Comparison of ENCODE assay signal across 34 mouse cellular contexts in the genomic region with DNA sequence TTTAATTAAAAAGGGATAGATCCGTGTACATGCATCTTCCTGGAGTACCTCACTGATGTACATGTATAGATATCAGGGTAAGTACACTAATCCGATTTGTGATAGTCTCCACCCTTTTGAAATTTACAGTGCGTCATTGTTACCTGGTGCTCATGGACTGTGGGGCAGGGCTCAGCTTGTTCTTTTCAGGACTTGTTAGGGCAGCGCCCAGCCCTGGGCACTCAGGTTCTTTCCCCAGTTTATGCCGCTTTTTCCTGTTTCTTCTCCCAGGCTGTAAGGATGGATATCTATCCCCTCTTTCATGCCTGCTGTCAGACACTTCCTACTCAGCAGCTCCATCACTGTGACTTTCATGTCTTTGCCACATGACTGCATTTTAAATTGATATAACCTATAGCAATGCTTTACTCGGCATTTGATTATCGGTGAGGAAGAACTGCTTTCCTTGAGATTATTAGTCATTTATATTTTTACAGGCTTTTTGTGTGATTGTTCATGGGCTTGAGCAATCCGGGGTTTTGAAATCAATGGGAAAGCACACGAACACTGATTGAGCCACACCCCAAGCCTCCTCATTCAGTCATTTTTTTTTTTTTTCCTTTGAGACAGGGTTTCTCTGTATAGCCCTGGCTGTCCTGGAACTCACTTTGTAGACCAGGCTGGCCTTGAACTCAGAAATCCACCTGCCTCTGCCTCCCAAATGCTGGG. TPM values are rescaled to one million over a fixed set of nuclear protein-coding genes. Genes with fewer than 3 reads are reported as not detected.
DNase-seq lines count a peak whose midpoint lies in the region; ATAC-seq and TF ChIP-seq lines count a peak whose summit lies in the region.
"Had no signal": no experiment of that assay in that cellular context is flagged by ENCODE, and none has a peak within 500 bp of the region (broad histone marks: within the 10 kb centered on the region; RNA-seq: fewer than 3 reads in every experiment).

No protein-coding gene starts in this region.

- DNase-seq in adrenal gland, adult 2 months, result peak; percentile 56
- no peak for DNase-seq in adrenal gland, adult 18-20 months (ENCODE audit: low spot score in 2 of 2)
- DNase-seq in lung, postnatal 0 days (ENCODE audit: low spot score), result peak; percentile 45
- no peak for DNase-seq in lung, adult 18-20 months
- peak; percentile 30 for DNase-seq in NIH3T3 (ENCODE audit: low read depth)
- DNase-seq in thymus, adult 18-20 months, result no peak
- no peak for DNase-seq in embryo, embryonic 11 days
- DNase-seq: cerebellum, adult 11 months; cerebellum, adult 9-10 months; cerebellum, postnatal 36 days; forebrain, postnatal 0 days; gastrocnemius, postnatal 10 days; heart, adult 18-20 months; heart, postnatal 10 days; kidney, adult 9 months; kidney, postnatal 10 days; layer of hippocampus, postnatal 36 days; liver; midbrain, embryonic 14.5 days; retina, postnatal 1 day; right cerebral cortex, postnatal 14 days; thymus, adult 2 months; thymus, postnatal 36 days had no signal

- no peak overlapping the region for H3K27ac ChIP-seq in lung, postnatal 0 days (ENCODE audit: low read length)
- H3K27ac ChIP-seq: embryonic facial prominence, embryonic 13.5 days; forebrain, embryonic 12.5 days; heart, embryonic 13.5 days; hindbrain, embryonic 14.5 days; neural tube, embryonic 15.5 days had no signal

- H3K4me3 ChIP-seq in lung, postnatal 0 days (ENCODE audit: low read depth, low read length), result no peak overlapping the region
- H3K4me3 ChIP-seq: embryonic facial prominence, embryonic 13.5 days; erythroblast, embryonic 14.5 days; forebrain, embryonic 12.5 days; heart, embryonic 13.5 days; neural tube, embryonic 15.5 days had no signal

- peaks cover 8% of the 10 kb centered on the region; the same call in 1 of the 2 replicates for H3K4me1 ChIP-seq in lung, postnatal 0 days (ENCODE audit: insufficient read depth, low read depth, low read length)

- ATAC-seq in lung, postnatal 0 days, result no peak
- peak; percentile 44 for ATAC-seq in granulocyte monocyte progenitor cell, adult 5-6 weeks (replicated peaks; ENCODE audit: poor library complexity, severe bottlenecking)
- ATAC-seq: forebrain, postnatal 0 days; intestine, postnatal 0 days had no signal

- no peaks in the 10 kb centered on the region for H3K9me3 ChIP-seq in lung, postnatal 0 days (ENCODE audit: low read length)
- H3K9me3 ChIP-seq: embryonic facial prominence, embryonic 13.5 days; forebrain, embryonic 12.5 days; heart, embryonic 13.5 days; neural tube, embryonic 15.5 days had no signal

- H3K36me3 ChIP-seq in lung, postnatal 0 days (ENCODE audit: insufficient read depth, low read length), result no peaks in the 10 kb centered on the region
- H3K36me3 ChIP-seq: neural tube, embryonic 15.5 days had no signal

- WGBS in lung, postnatal 0 days, result 79% methylated on average over 9 of the region's 9 CpGs

- H3K27me3 ChIP-seq in lung, postnatal 0 days (replicated peaks; ENCODE audit: insufficient read depth, low read length), result no peaks in the 10 kb centered on the region
- H3K27me3 ChIP-seq: embryonic facial prominence, embryonic 13.5 days; forebrain, embryonic 12.5 days; heart, embryonic 13.5 days; neural tube, embryonic 15.5 days had no signal

- no peak for TF ChIP-seq CTCF in lung, postnatal 0 days (IDR thresholded peaks at IDR 0.05)

- H3K9ac ChIP-seq in lung, postnatal 0 days (replicated peaks; ENCODE audit: low read depth), result no peak overlapping the region
- H3K9ac ChIP-seq: embryonic facial prominence, embryonic 13.5 days; forebrain, embryonic 12.5 days; forebrain, postnatal 0 days; heart, embryonic 13.5 days; hindbrain, embryonic 14.5 days; neural tube, embryonic 15.5 days had no signal

- no peak for TF ChIP-seq EP300 in lung, postnatal 0 days (IDR thresholded peaks at IDR 0.05)

- no peak overlapping the region for H3K4me2 ChIP-seq in lung, postnatal 0 days (replicated peaks; ENCODE audit: low read depth, low read length)
- H3K4me2 ChIP-seq: embryonic facial prominence, embryonic 13.5 days; forebrain, embryonic 12.5 days; heart, embryonic 13.5 days; hindbrain, embryonic 14.5 days; neural tube, embryonic 15.5 days had no signal

RNA-seq across cellular contexts. Expression of a gene that starts 1.2 kb away (rescaled TPM):
- 1 to 10 TPM; 7.0 to 9.0 TPM for total RNA-seq in adrenal gland, adult 2 months (2021)
- 0.50 and 0.83 TPM in 2 replicates for polyA plus RNA-seq in adrenal gland, adult 2 months (2012; rRNA removed)
- total RNA-seq in adrenal gland, adult 18-20 months (2021), result 1 to 10 TPM; 8.8 to 10.0 TPM
- polyA plus RNA-seq in lung, postnatal 0 days (2015; fragmentation: Nextera tagmentation; extraction: Ambion mirVana), result 23.4 and 24.4 TPM in 2 replicates
- 6.9 and 19.0 TPM in 2 replicates for total RNA-seq in granulocyte monocyte progenitor cell, adult 5-6 weeks (2014; fragmentation: Nextera tagmentation)
- 12.6 and 14.6 TPM in 2 replicates for total RNA-seq in granulocyte monocyte progenitor cell, adult 5-6 weeks (2017)
- polyA plus RNA-seq: erythroblast, embryonic 14.5 days had no signal

RNA-seq across cellular contexts. Expression of a gene that starts 10.4 kb away (rescaled TPM):
- total RNA-seq in adrenal gland, adult 2 months (2021), result under 1 TPM in 1 of 2 experiments, not detected in 1; 0.35 TPM
- polyA plus RNA-seq in adrenal gland, adult 2 months (2012; rRNA removed), result 0.06 TPM in 2 replicates
- under 1 TPM; 0.16 to 0.27 TPM for total RNA-seq in adrenal gland, adult 18-20 months (2021)
- polyA plus RNA-seq in lung, postnatal 0 days (2015; fragmentation: Nextera tagmentation; extraction: Ambion mirVana), result 7.6 and 12.1 TPM in 2 replicates
- total RNA-seq in granulocyte monocyte progenitor cell, adult 5-6 weeks (2014; fragmentation: Nextera tagmentation), result 0.79 TPM in 1 of 2 replicates, not detected in the other
- total RNA-seq in granulocyte monocyte progenitor cell, adult 5-6 weeks (2017), result 0.17 and 0.31 TPM in 2 replicates
- total RNA-seq: monocyte, adult 5-6 weeks had no signal
- polyA plus RNA-seq: erythroblast, embryonic 14.5 days; large intestine, adult 2 months; small intestine, adult 2 months had no signal

RNA-seq across cellular contexts. Expression of a gene that starts 40.2 kb away (rescaled TPM):
- 10 to 100 TPM; 20.2 to 20.8 TPM for total RNA-seq in adrenal gland, adult 2 months (2021)
- 25.4 and 31.1 TPM in 2 replicates for polyA plus RNA-seq in adrenal gland, adult 2 months (2012; rRNA removed)
- total RNA-seq in adrenal gland, adult 18-20 months (2021), result 10 to 100 TPM; 17.7 to 22.3 TPM
- 21.6 and 21.7 TPM in 2 replicates for polyA plus RNA-seq in lung, postnatal 0 days (2015; fragmentation: Nextera tagmentation; extraction: Ambion mirVana)
- total RNA-seq in granulocyte monocyte progenitor cell, adult 5-6 weeks (2014; fragmentation: Nextera tagmentation), result 4.8 and 9.0 TPM in 2 replicates
- 10.6 and 11.1 TPM in 2 replicates for total RNA-seq in granulocyte monocyte progenitor cell, adult 5-6 weeks (2017)

Comparison
In these comparisons a context has a peak if more than half of its experiments do, and no peak if none do; other contexts are left out.
1. DNase-seq: peak in adrenal gland, adult 2 months (single experiment), lung, postnatal 0 days (single experiment) and NIH3T3 (single experiment); none in adrenal gland, adult 18-20 months (0 of 2), lung, adult 18-20 months (0 of 2), thymus, adult 18-20 months (0 of 2) and embryo, embryonic 11 days (single experiment).